In the genomic region with DNA sequence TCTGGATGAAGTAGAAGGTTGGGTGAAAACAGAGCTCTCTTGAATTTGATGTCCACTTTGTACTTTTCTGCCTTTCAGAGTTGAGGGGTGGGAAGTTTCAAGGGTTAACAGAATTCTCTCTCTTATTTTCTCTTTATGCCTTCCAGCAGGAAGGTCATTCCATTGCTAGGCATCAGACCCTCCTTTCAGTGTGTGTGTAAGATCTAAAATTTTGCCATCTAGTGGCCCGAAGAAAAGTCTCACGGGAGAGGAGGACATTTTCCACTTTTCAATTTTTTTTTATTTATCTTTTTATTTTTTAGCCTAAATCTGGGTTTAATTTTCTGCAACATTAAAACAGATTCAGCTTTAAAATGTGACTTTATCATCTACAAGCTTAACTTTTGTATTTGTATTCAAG, we compare ENCODE assay signal across 24 mouse cellular contexts. TPM values are rescaled to one million over a fixed set of nuclear protein-coding genes. Genes with fewer than 3 reads are reported as not detected.
DNase-seq lines count a peak whose midpoint lies in the region; ATAC-seq and TF ChIP-seq lines count a peak whose summit lies in the region.
"Had no signal": no experiment of that assay in that cellular context is flagged by ENCODE, and none has a peak within 500 bp of the region (broad histone marks: within the 10 kb centered on the region; RNA-seq: fewer than 3 reads in every experiment).

No protein-coding gene starts in this region.

- no peak for DNase-seq in forebrain, postnatal 0 days
- no peak for DNase-seq in hindbrain, postnatal 0 days (ENCODE audit: low spot score)
- DNase-seq in 416B (ENCODE audit: low read depth), result peak; percentile 5
- no peak for DNase-seq in thymus, adult 18-20 months
- DNase-seq: cerebellum, postnatal 14 days; gastrocnemius, adult 2 months; kidney, postnatal 10 days; liver, embryonic 13.5 days; right cerebral cortex, adult 18-20 months had no signal

- H3K4me2 ChIP-seq in forebrain, postnatal 0 days (ENCODE audit: low read depth), result no peak overlapping the region
- no peak overlapping the region for H3K4me2 ChIP-seq in forebrain, embryonic 16.5 days (ENCODE audit: low read length)
- H3K4me2 ChIP-seq in hindbrain, postnatal 0 days (ENCODE audit: low read depth, low read length), result no peak overlapping the region
- H3K4me2 ChIP-seq in hindbrain, embryonic 12.5 days (replicated peaks), result no peak overlapping the region
- H3K4me2 ChIP-seq: limb, embryonic 12.5 days; liver, embryonic 13.5 days; midbrain, embryonic 13.5 days had no signal

- ATAC-seq in forebrain, postnatal 0 days, result no peak
- no peak for ATAC-seq in forebrain, embryonic 16.5 days
- ATAC-seq in hindbrain, postnatal 0 days, result no peak
- no peak for ATAC-seq in hindbrain, embryonic 12.5 days (ENCODE audit: low FRiP score)
- ATAC-seq: midbrain, embryonic 13.5 days had no signal

- no peaks in the 10 kb centered on the region for H3K27me3 ChIP-seq in forebrain, postnatal 0 days (ENCODE audit: insufficient read depth, low read length)
- H3K27me3 ChIP-seq in forebrain, embryonic 16.5 days (replicated peaks; ENCODE audit: control insufficient read depth, insufficient read depth, low read length), result no peaks in the 10 kb centered on the region
- no peaks in the 10 kb centered on the region for H3K27me3 ChIP-seq in hindbrain, postnatal 0 days (ENCODE audit: insufficient read depth, low read length)
- no peaks in the 10 kb centered on the region for H3K27me3 ChIP-seq in hindbrain, embryonic 12.5 days
- H3K27me3 ChIP-seq: limb, embryonic 12.5 days; liver, embryonic 13.5 days; midbrain, embryonic 13.5 days had no signal

- H3K4me3 ChIP-seq in forebrain, postnatal 0 days (ENCODE audit: low read depth, low read length), result no peak overlapping the region
- H3K4me3 ChIP-seq in forebrain, embryonic 16.5 days (replicated peaks; ENCODE audit: low read length), result no peak overlapping the region
- no peak overlapping the region for H3K4me3 ChIP-seq in hindbrain, postnatal 0 days (ENCODE audit: low read length)
- no peak overlapping the region for H3K4me3 ChIP-seq in hindbrain, embryonic 12.5 days
- H3K4me3 ChIP-seq in embryonic fibroblast, embryonic 13.5 days (ENCODE audit: insufficient read depth, low read length), result no peak overlapping the region
- H3K4me3 ChIP-seq: forebrain, embryonic 10.5 days; gastrocnemius, adult 2 months; hindbrain, embryonic 10.5 days; limb, embryonic 12.5 days; liver, embryonic 13.5 days; midbrain, embryonic 13.5 days had no signal

- WGBS in forebrain, postnatal 0 days, result 40% methylated on average over 2 of the region's 2 CpGs
- 44% methylated on average over 2 of the region's 2 CpGs for WGBS in forebrain, embryonic 16.5 days
- 72% methylated on average over 2 of the region's 2 CpGs for WGBS in hindbrain, postnatal 0 days
- 69% methylated on average over 2 of the region's 2 CpGs for WGBS in hindbrain, embryonic 12.5 days

- H3K36me3 ChIP-seq in forebrain, postnatal 0 days (ENCODE audit: insufficient read depth), result no peaks in the 10 kb centered on the region
- H3K36me3 ChIP-seq in forebrain, embryonic 16.5 days (ENCODE audit: control insufficient read depth, insufficient read depth), result no peaks in the 10 kb centered on the region
- H3K36me3 ChIP-seq in hindbrain, postnatal 0 days (ENCODE audit: insufficient read depth, low read length), result no peaks in the 10 kb centered on the region
- H3K36me3 ChIP-seq in hindbrain, embryonic 12.5 days, result no peaks in the 10 kb centered on the region
- H3K36me3 ChIP-seq: forebrain, embryonic 10.5 days; G1E; hindbrain, embryonic 10.5 days; limb, embryonic 12.5 days; liver, embryonic 13.5 days; midbrain, embryonic 13.5 days had no signal

- TF ChIP-seq POLR2A in embryonic fibroblast, embryonic 13.5 days (IDR thresholded peaks at IDR 0.05; ENCODE audit: low read depth, low read length), result no peak

- H3K4me1 ChIP-seq in forebrain, postnatal 0 days (ENCODE audit: insufficient read depth), result no peaks in the 10 kb centered on the region
- no peaks in the 10 kb centered on the region for H3K4me1 ChIP-seq in forebrain, embryonic 16.5 days (replicated peaks; ENCODE audit: control insufficient read depth, insufficient read depth, low read length)
- no peaks in the 10 kb centered on the region for H3K4me1 ChIP-seq in hindbrain, postnatal 0 days (ENCODE audit: insufficient read depth, low read length)
- H3K4me1 ChIP-seq in hindbrain, embryonic 12.5 days, result no peaks in the 10 kb centered on the region
- H3K4me1 ChIP-seq in embryonic fibroblast, embryonic 13.5 days (ENCODE audit: control insufficient read depth, insufficient read depth, low read length), result peaks cover 4% of the 10 kb centered on the region; the same call in 1 of the 2 replicates
- H3K4me1 ChIP-seq: hindbrain, embryonic 10.5 days; limb, embryonic 12.5 days; liver, embryonic 13.5 days; midbrain, embryonic 13.5 days had no signal

- H3K27ac ChIP-seq in forebrain, postnatal 0 days (ENCODE audit: low read depth, low read length), result no peak overlapping the region
- no peak overlapping the region for H3K27ac ChIP-seq in forebrain, embryonic 16.5 days (ENCODE audit: low read length)
- H3K27ac ChIP-seq in hindbrain, postnatal 0 days, result no peak overlapping the region
- no peak overlapping the region for H3K27ac ChIP-seq in hindbrain, embryonic 12.5 days
- H3K27ac ChIP-seq in embryonic fibroblast, embryonic 13.5 days (ENCODE audit: insufficient read depth, low read length), result peak overlapping the region; percentile 83
- H3K27ac ChIP-seq: forebrain, embryonic 10.5 days; gastrocnemius, adult 2 months; hindbrain, embryonic 10.5 days; limb, embryonic 12.5 days; liver, embryonic 13.5 days; midbrain, embryonic 13.5 days had no signal

- TF ChIP-seq CTCF in forebrain, postnatal 0 days (IDR thresholded peaks at IDR 0.05; ENCODE audit: low read depth), result peak; percentile 15; the same call in 1 of the 2 replicates
- TF ChIP-seq CTCF in hindbrain, postnatal 0 days (IDR thresholded peaks at IDR 0.05; ENCODE audit: low read depth), result peak; percentile 9; the same call in 1 of the 2 replicates
- TF ChIP-seq CTCF in embryonic fibroblast, embryonic 13.5 days (IDR thresholded peaks at IDR 0.05; ENCODE audit: borderline replicate concordance, insufficient read depth, low read length), result no peak

- no peaks in the 10 kb centered on the region for H3K9me3 ChIP-seq in forebrain, postnatal 0 days (ENCODE audit: low read length)
- no peaks in the 10 kb centered on the region for H3K9me3 ChIP-seq in forebrain, embryonic 16.5 days (ENCODE audit: control insufficient read depth, low read length)
- no peaks in the 10 kb centered on the region for H3K9me3 ChIP-seq in hindbrain, postnatal 0 days (ENCODE audit: low read length)
- no peaks in the 10 kb centered on the region for H3K9me3 ChIP-seq in hindbrain, embryonic 12.5 days (replicated peaks)
- H3K9me3 ChIP-seq: forebrain, embryonic 10.5 days; G1E; hindbrain, embryonic 10.5 days; limb, embryonic 12.5 days; liver, embryonic 13.5 days; midbrain, embryonic 13.5 days had no signal

- H3K9ac ChIP-seq in forebrain, postnatal 0 days, result no peak overlapping the region
- no peak overlapping the region for H3K9ac ChIP-seq in forebrain, embryonic 16.5 days (replicated peaks; ENCODE audit: low read depth, low read length)
- H3K9ac ChIP-seq in hindbrain, postnatal 0 days (replicated peaks; ENCODE audit: low read length), result no peak overlapping the region
- H3K9ac ChIP-seq in hindbrain, embryonic 12.5 days, result no peak overlapping the region
- H3K9ac ChIP-seq: limb, embryonic 12.5 days; liver, embryonic 13.5 days; midbrain, embryonic 13.5 days had no signal

RNA-seq across cellular contexts. Expression of a gene that starts 24.7 kb away (rescaled TPM):
- 0.76 and 1.9 TPM in 2 replicates for total RNA-seq in forebrain, postnatal 0 days (2014; rRNA removed)
- 0.42 and 0.79 TPM in 2 replicates for polyA plus RNA-seq in forebrain, postnatal 0 days (2015; fragmentation: Nextera tagmentation; extraction: Ambion mirVana)
- 0.45 and 0.51 TPM in 2 replicates for polyA plus RNA-seq in forebrain, embryonic 16.5 days (2015; fragmentation: Nextera tagmentation; extraction: Ambion mirVana)
- 0.72 and 0.94 TPM in 2 replicates for total RNA-seq in hindbrain, postnatal 0 days (2014; rRNA removed)
- polyA plus RNA-seq in hindbrain, postnatal 0 days (2015; fragmentation: Nextera tagmentation; extraction: Ambion mirVana), result 0.72 and 0.79 TPM in 2 replicates
- polyA plus RNA-seq in hindbrain, embryonic 12.5 days (2016; fragmentation: Nextera tagmentation; extraction: Ambion mirVana), result 0.25 and 0.32 TPM in 2 replicates
- polyA plus RNA-seq in embryonic fibroblast, embryonic 13.5 days (2011; ENCODE audit: insufficient read length, low read depth, missing spikeins), result 2.0 and 2.7 TPM in 2 replicates
- total RNA-seq: granulocyte monocyte progenitor cell, adult 5-6 weeks; megakaryocyte progenitor cell, adult 5-6 weeks had no signal
- polyA plus RNA-seq: G1E; inflammation-experienced regulatory T-cells, adult 6 months had no signal

RNA-seq across cellular contexts. Expression of a gene that starts 27.5 kb away (rescaled TPM):
- total RNA-seq in forebrain, postnatal 0 days (2014; rRNA removed), result not detected in 2 replicates
- 0.04 TPM in 1 of 2 replicates, not detected in the other for polyA plus RNA-seq in forebrain, postnatal 0 days (2015; fragmentation: Nextera tagmentation; extraction: Ambion mirVana)
- polyA plus RNA-seq in forebrain, embryonic 16.5 days (2015; fragmentation: Nextera tagmentation; extraction: Ambion mirVana), result 0.06 TPM in 1 of 2 replicates, not detected in the other
- not detected in 2 replicates for total RNA-seq in hindbrain, postnatal 0 days (2014; rRNA removed)
- not detected in 2 replicates for polyA plus RNA-seq in hindbrain, postnatal 0 days (2015; fragmentation: Nextera tagmentation; extraction: Ambion mirVana)
- not detected in 2 replicates for polyA plus RNA-seq in hindbrain, embryonic 12.5 days (2016; fragmentation: Nextera tagmentation; extraction: Ambion mirVana)
- 0.14 TPM in 1 of 2 replicates, not detected in the other for polyA plus RNA-seq in embryonic fibroblast, embryonic 13.5 days (2011; ENCODE audit: insufficient read length, low read depth, missing spikeins)
- total RNA-seq: adrenal gland, adult 2 months; gastrocnemius, adult 2 months; granulocyte monocyte progenitor cell, adult 5-6 weeks; left cerebral cortex, adult 8-10 months; megakaryocyte progenitor cell, adult 5-6 weeks had no signal
- polyA plus RNA-seq: adrenal gland, adult 2 months; G1E; hindbrain, embryonic 10.5 days; inflammation-experienced regulatory T-cells, adult 6 months; limb, embryonic 12.5 days; liver, embryonic 13.5 days; lung, embryonic 16.5 days; midbrain, embryonic 13.5 days; small intestine, adult 2 months had no signal

RNA-seq across cellular contexts. Expression of a gene that starts 34.3 kb away (rescaled TPM):
- 0.76 TPM in 1 of 2 replicates, not detected in the other for total RNA-seq in forebrain, postnatal 0 days (2014; rRNA removed)
- 0.39 TPM in 1 of 2 replicates, not detected in the other for polyA plus RNA-seq in forebrain, postnatal 0 days (2015; fragmentation: Nextera tagmentation; extraction: Ambion mirVana)
- not detected in 2 replicates for polyA plus RNA-seq in forebrain, embryonic 16.5 days (2015; fragmentation: Nextera tagmentation; extraction: Ambion mirVana)
- total RNA-seq in hindbrain, postnatal 0 days (2014; rRNA removed), result not detected in 2 replicates
- polyA plus RNA-seq in hindbrain, postnatal 0 days (2015; fragmentation: Nextera tagmentation; extraction: Ambion mirVana), result not detected in 2 replicates
- polyA plus RNA-seq in hindbrain, embryonic 12.5 days (2016; fragmentation: Nextera tagmentation; extraction: Ambion mirVana), result not detected in 2 replicates
- polyA plus RNA-seq in embryonic fibroblast, embryonic 13.5 days (2011; ENCODE audit: insufficient read length, low read depth, missing spikeins), result not detected in 2 replicates
- total RNA-seq: adrenal gland, adult 2 months; G1E; gastrocnemius, adult 2 months; granulocyte monocyte progenitor cell, adult 5-6 weeks; megakaryocyte progenitor cell, adult 5-6 weeks had no signal
- polyA plus RNA-seq: adrenal gland, adult 2 months; forebrain, embryonic 10.5 days; G1E; hindbrain, embryonic 10.5 days; inflammation-experienced regulatory T-cells, adult 6 months; limb, embryonic 12.5 days; liver, embryonic 13.5 days; lung, embryonic 16.5 days; midbrain, embryonic 13.5 days; small intestine, adult 2 months had no signal

RNA-seq across cellular contexts. Expression of a gene that starts 52.2 kb away (rescaled TPM):
- total RNA-seq in forebrain, postnatal 0 days (2014; rRNA removed), result 146 and 155 TPM in 2 replicates
- polyA plus RNA-seq in forebrain, postnatal 0 days (2015; fragmentation: Nextera tagmentation; extraction: Ambion mirVana), result 176 and 195 TPM in 2 replicates
- polyA plus RNA-seq in forebrain, embryonic 16.5 days (2015; fragmentation: Nextera tagmentation; extraction: Ambion mirVana), result 120 and 126 TPM in 2 replicates
- 110 TPM in 2 replicates for total RNA-seq in hindbrain, postnatal 0 days (2014; rRNA removed)
- 169 and 177 TPM in 2 replicates for polyA plus RNA-seq in hindbrain, postnatal 0 days (2015; fragmentation: Nextera tagmentation; extraction: Ambion mirVana)
- 136 and 153 TPM in 2 replicates for polyA plus RNA-seq in hindbrain, embryonic 12.5 days (2016; fragmentation: Nextera tagmentation; extraction: Ambion mirVana)
- 72.0 and 98.0 TPM in 2 replicates for polyA plus RNA-seq in embryonic fibroblast, embryonic 13.5 days (2011; ENCODE audit: insufficient read length, low read depth, missing spikeins)

RNA-seq across cellular contexts. Expression of a gene that starts 56.1 kb away (rescaled TPM):
- 0.29 TPM in 1 of 2 replicates, not detected in the other for total RNA-seq in forebrain, postnatal 0 days (2014; rRNA removed)
- polyA plus RNA-seq in forebrain, postnatal 0 days (2015; fragmentation: Nextera tagmentation; extraction: Ambion mirVana), result 0.69 and 0.84 TPM in 2 replicates
- 0.19 and 0.22 TPM in 2 replicates for polyA plus RNA-seq in forebrain, embryonic 16.5 days (2015; fragmentation: Nextera tagmentation; extraction: Ambion mirVana)
- 0.16 and 2.6 TPM in 2 replicates for total RNA-seq in hindbrain, postnatal 0 days (2014; rRNA removed)
- 1.1 and 1.5 TPM in 2 replicates for polyA plus RNA-seq in hindbrain, postnatal 0 days (2015; fragmentation: Nextera tagmentation; extraction: Ambion mirVana)
- 0.29 and 0.84 TPM in 2 replicates for polyA plus RNA-seq in hindbrain, embryonic 12.5 days (2016; fragmentation: Nextera tagmentation; extraction: Ambion mirVana)
- polyA plus RNA-seq in embryonic fibroblast, embryonic 13.5 days (2011; ENCODE audit: insufficient read length, low read depth, missing spikeins), result not detected in 2 replicates
- total RNA-seq: gastrocnemius, adult 2 months had no signal
- polyA plus RNA-seq: G1E had no signal
